Mouse (Mus musculus) heart, embryonic 14.5 days (tissue): Measurements from ENCODE around the gene Mre11a. TPM values are rescaled to one million over a fixed set of nuclear protein-coding genes. Genes with fewer than 3 reads are reported as not detected.

Source experiments
- ATAC-seq: fragments of 200-750 bp; cut with Nextera tagmentation; 2 replicates; pipeline ENCODE4 v1.8.0; 2017; ENCODE audit warnings: low read depth, moderate TSS enrichment; ENCODE audit not compliant: insufficient number of reproducible peaks, insufficient read depth, low FRiP score
- H3K27ac ChIP-seq, 2 experiments: fragments of 200-500 bp in 1 of 2; fragments of 300-500 bp in 1 of 2; sonication (generic) in 1 of 2; replicated peaks in 1 of 2; 2 replicates each; pipeline ENCODE4 v1.5.1; 2012 to 2014; ENCODE audit warnings: low read depth in 2 of 2, low read length in 2 of 2, control low read depth in 1 of 2, mild to moderate bottlenecking in 1 of 2, mixed read lengths in 1 of 2; ENCODE audit not compliant: control insufficient read depth in 1 of 2, insufficient read depth in 1 of 2
- H3K27me3 ChIP-seq: fragments of 300-500 bp; sonication (generic); 2 replicates; pipeline ENCODE4 v1.6.1; 2014; ENCODE audit warnings: mild to moderate bottlenecking, low read length, control low read depth; ENCODE audit not compliant: control insufficient read depth, insufficient read depth
- H3K36me3 ChIP-seq: fragments of 300-500 bp; sonication (generic); 2 replicates; pipeline ENCODE4 v1.6.1; 2014; ENCODE audit warnings: mild to moderate bottlenecking, control low read depth, low read length, mixed read lengths; ENCODE audit not compliant: control insufficient read depth, insufficient read depth
- H3K4me1 ChIP-seq, 2 experiments: fragments of 200-500 bp in 1 of 2; fragments of 300-500 bp in 1 of 2; sonication (generic) in 1 of 2; 2 replicates each; pipeline ENCODE4 v1.6.1; 2012 to 2014; ENCODE audit warnings: low read length in 2 of 2, control low read depth in 1 of 2, mixed read lengths in 1 of 2; ENCODE audit not compliant: control insufficient read depth in 2 of 2, insufficient read depth in 2 of 2
- H3K4me2 ChIP-seq: fragments of 300-500 bp; sonication (generic); 2 replicates; pipeline ENCODE4 v1.6.1; 2014; ENCODE audit warnings: mild to moderate bottlenecking, low read length
- H3K4me3 ChIP-seq, 2 experiments: fragments of 200-500 bp in 1 of 2; fragments of 300-500 bp in 1 of 2; sonication (generic) in 1 of 2; 2 replicates each; pipeline ENCODE4 v1.5.1; 2012 to 2014; ENCODE audit warnings: low read length in 2 of 2, mild to moderate bottlenecking in 2 of 2, control low read depth in 1 of 2, low read depth in 1 of 2, moderate library complexity in 1 of 2; ENCODE audit not compliant: control insufficient read depth in 1 of 2, insufficient read depth in 1 of 2
- H3K9ac ChIP-seq: fragments of 300-500 bp; sonication (generic); 2 replicates; pipeline ENCODE4 v1.6.1; 2014; ENCODE audit warnings: mild to moderate bottlenecking, low read length
- H3K9me3 ChIP-seq: fragments of 300-500 bp; sonication (generic); 2 replicates; pipeline ENCODE4 v1.6.1; 2016; ENCODE audit warnings: low read length, control low read depth; ENCODE audit not compliant: control insufficient read depth
- WGBS: fragments of 180-500 bp; shearing (Covaris S2); extraction: QIAGEN DNeasy Blood & Tissue Kit; methylation state at CpG from one replicate; pipeline ENCODE4 v1.1.7; 2014; 5-methylcytosine and 5-hydroxymethylcytosine counted together
- polyA plus RNA-seq: library from polyadenylated mRNA; unstranded; fragments of >200 nt; fragmentation: Nextera tagmentation; extraction: Ambion mirVana; gene quantifications from 2 replicates; pipeline ENCODE4 v1.2.1, GENCODE M21; 2014

Mre11a gene
- polyA plus RNA-seq, 1 experiment from 2014 or later, result 14.7 TPM

GRCm38 (mm10) chr9:14753947-14754346, 30.5 kb upstream of the Mre11a start:
- Histone ChIP-seq H3K9me3 (no peaks in the 10 kb centered on the region), H3K4me3 (no peak overlapping the region), H3K9ac (no peak overlapping the region), H3K4me1 (peaks cover 0 to 6% of the 10 kb centered on the region in 2 experiments; a peak in 3 of 4 replicates), H3K27ac (no peak overlapping the region), H3K4me2 (no peak overlapping the region), H3K36me3 (no peaks in the 10 kb centered on the region), H3K27me3 (peaks cover 8% of the 10 kb centered on the region)
- no peak for ATAC-seq

- H3K9me3 ChIP-seq, result no peaks in the 10 kb centered on the region
- no peak overlapping the region for H3K4me3 ChIP-seq
- no peaks in the 10 kb centered on the region for H3K36me3 ChIP-seq
- no peak for ATAC-seq
- H3K4me1 ChIP-seq, result peaks cover 0 to 6% of the 10 kb centered on the region in 2 experiments; a peak in 3 of 4 replicates
- peaks cover 8% of the 10 kb centered on the region for H3K27me3 ChIP-seq
- H3K9ac ChIP-seq, result no peak overlapping the region
- no peak overlapping the region for H3K4me2 ChIP-seq
- 80% methylated on average over 3 of the region's 3 CpGs for WGBS
- H3K27ac ChIP-seq, result no peak overlapping the region
These were observed 30.0 kb upstream of the Mre11a start for GRCm38 (mm10) chr9:14754469-14754868.

DNA sequence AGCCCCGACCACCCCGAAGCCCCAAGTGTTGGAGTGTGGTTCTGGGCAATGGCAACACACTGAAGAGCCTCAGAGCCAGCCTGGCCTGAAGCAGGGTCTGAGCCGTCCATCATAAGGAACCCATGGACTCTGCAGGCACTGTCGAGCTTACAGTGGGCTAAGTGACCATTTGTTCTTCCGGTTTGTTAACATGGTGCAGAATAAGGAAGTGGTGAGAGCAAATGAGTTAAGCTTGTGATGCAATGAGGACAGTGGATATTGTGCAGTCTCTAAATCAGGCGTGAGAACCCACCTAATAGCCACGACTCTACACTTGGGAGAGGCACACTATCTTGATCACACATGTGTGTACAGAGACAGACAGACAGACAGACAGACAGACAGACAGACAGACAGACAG, 25.9 kb upstream of the Mre11a start:
- H3K36me3 ChIP-seq, result no peaks in the 10 kb centered on the region
- no peaks in the 10 kb centered on the region for H3K9me3 ChIP-seq
- 63% methylated on average over 7 of the region's 7 CpGs for WGBS
- no peaks in the 10 kb centered on the region; a peak in 1 of 4 replicates for H3K4me1 ChIP-seq
- H3K4me3 ChIP-seq, result no peak overlapping the region
- H3K9ac ChIP-seq, result no peak overlapping the region
- no peak overlapping the region for H3K4me2 ChIP-seq
- H3K27me3 ChIP-seq, result peaks cover 5% of the 10 kb centered on the region; the same call in 1 of the 2 replicates
- no peak for ATAC-seq
- no peak overlapping the region for H3K27ac ChIP-seq

GRCm38 (mm10) chr9:14759261-14759660, 25.2 kb upstream of the Mre11a start:
- ATAC-seq, result no peak

DNA sequence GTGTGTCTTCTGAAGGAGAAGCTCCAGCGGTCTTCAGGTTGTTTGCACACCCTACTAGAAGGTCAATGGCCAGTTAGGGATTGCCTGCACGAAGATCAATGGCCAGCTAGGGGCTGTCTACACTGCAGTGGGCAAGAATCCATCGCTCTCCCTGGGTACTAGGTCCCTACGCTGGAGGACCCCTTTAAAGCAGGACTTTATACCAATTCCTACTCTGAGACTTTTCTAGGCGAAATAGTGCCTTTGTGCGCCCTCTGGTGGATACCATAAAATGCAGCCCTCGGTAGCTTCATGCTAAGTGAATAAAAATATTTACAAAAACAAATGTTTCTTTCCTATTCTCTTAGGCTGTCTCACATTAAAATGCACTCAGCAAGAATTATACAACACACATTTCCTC, 19.7 kb upstream of the Mre11a start:
- Histone ChIP-seq H3K9me3 (no peaks in the 10 kb centered on the region), H3K4me2 (no peak overlapping the region), H3K9ac (no peak overlapping the region), H3K36me3 (no peaks in the 10 kb centered on the region), H3K4me3 (no peak overlapping the region), H3K27ac (no peak overlapping the region), H3K27me3 (peaks cover 21% of the 10 kb centered on the region), H3K4me1 (no peaks in the 10 kb centered on the region)
- 27% methylated on average over 7 of the region's 7 CpGs for WGBS
- no peak for ATAC-seq

More at GRCm38 (mm10) chr9:14759261-14759660, 25.2 kb upstream of the Mre11a start:
- Histone ChIP-seq H3K4me1 (no peaks in the 10 kb centered on the region; a peak in 1 of 4 replicates), H3K4me3 (no peak overlapping the region), H3K27ac (no peak overlapping the region), H3K4me2 (no peak overlapping the region), H3K27me3 (peaks cover 9% of the 10 kb centered on the region; the same call in 1 of the 2 replicates), H3K36me3 (no peaks in the 10 kb centered on the region), H3K9ac (no peak overlapping the region), H3K9me3 (no peaks in the 10 kb centered on the region)

DNA sequence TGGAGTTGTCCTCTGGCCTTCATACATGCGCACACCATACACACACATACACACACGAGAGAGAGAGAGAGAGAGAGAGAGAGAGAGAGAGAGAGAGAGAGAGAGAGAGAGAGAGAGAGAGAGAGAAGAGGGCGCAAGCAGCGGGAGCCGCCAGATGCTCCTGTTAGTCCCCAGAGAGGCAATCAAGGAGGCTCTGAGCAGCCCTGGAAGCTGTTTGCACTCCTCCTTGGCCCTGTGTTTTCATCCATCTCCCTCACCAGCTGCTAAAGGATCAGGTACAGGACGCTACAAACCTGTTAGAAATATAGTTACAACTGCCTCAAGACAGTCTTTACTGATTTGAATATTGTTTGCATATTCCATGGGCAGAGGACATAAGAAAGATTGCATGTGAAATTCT, 14.6 kb upstream of the Mre11a start:
- no peaks in the 10 kb centered on the region for H3K36me3 ChIP-seq
- no peak overlapping the region for H3K9ac ChIP-seq
- no peak overlapping the region for H3K4me2 ChIP-seq
- H3K9me3 ChIP-seq, result no peaks in the 10 kb centered on the region
- no peak overlapping the region for H3K4me3 ChIP-seq
- H3K27me3 ChIP-seq, result peaks cover 28% of the 10 kb centered on the region; the same call in 1 of the 2 replicates
- no peak for ATAC-seq
- H3K27ac ChIP-seq, result no peak overlapping the region
- 60% methylated on average over 4 of the region's 6 CpGs for WGBS
- peaks cover 0 to 5% of the 10 kb centered on the region in 2 experiments; a peak in 1 of 4 replicates for H3K4me1 ChIP-seq

DNA sequence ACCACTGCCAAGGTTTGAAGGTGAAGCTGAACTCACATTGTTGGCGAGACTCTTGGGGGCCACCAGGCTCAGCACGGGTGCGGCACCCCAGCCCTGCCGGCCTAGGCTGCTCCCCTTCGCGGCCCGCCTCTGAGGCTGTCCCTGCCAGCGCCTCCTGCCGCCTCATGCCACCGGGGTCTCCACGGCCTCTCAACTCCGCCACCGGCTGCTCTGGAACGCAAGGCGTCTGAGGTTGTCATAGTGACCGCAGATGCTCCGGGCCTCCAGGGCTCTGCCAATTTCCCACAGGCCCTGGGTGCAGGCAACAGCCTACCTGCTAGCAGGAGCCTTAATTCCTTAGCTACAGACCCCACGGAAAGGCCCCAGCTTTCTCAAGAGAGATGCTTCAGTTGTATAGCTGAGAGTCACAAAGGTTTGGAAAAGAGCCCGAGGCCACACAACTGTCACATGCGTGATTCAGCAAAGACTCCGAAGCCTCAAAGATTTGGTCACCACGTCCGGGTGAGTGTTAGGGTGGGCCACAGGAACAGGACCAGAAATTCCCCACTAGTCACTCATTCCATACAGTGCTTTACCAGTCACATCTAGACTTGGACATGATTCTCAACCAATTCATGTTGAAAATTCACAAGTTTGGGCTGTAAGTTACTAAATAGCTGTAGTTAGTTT, 13.5 kb upstream of the Mre11a start, which contains the start of gene 1700012B09Rik:
TSS of gene 1700012B09Rik (minus strand) at position 228 of the 669 bp plus-strand sequence.
- H3K4me2 ChIP-seq, result 0 out of 2 replicates have a peak within 1 kb of the TSS, but pooled peaks have one; percentile 8
- ATAC-seq, result no peak
- peaks cover 28% of the 10 kb centered on the region; the same call in 1 of the 2 replicates for H3K27me3 ChIP-seq
- 18% methylated on average over 23 of the region's 23 CpGs for WGBS
- H3K4me1 ChIP-seq, result peaks cover 0 to 5% of the 10 kb centered on the region in 2 experiments; a peak in 1 of 4 replicates
- no peaks in the 10 kb centered on the region for H3K36me3 ChIP-seq
- no peak within 1 kb of the TSS for H3K27ac ChIP-seq
- H3K4me3 ChIP-seq, result no peak within 1 kb of the TSS
- no peak within 1 kb of the TSS for H3K9ac ChIP-seq
- no peaks in the 10 kb centered on the region for H3K9me3 ChIP-seq
